Mouse (Mus musculus) heart, embryonic 13.5 days (tissue): ENCODE results near the gene Gm17490. TPM values are rescaled to one million over a fixed set of nuclear protein-coding genes. Genes with fewer than 3 reads are reported as not detected.

Experiments
- ATAC-seq: fragments of 200-750 bp; cut with Nextera tagmentation; 2 replicates; pipeline ENCODE4 v1.8.0; 2017; ENCODE audit warnings: moderate TSS enrichment; ENCODE audit not compliant: insufficient number of reproducible peaks, low FRiP score, low TSS enrichment; ENCODE audit errors: extremely low read depth
- H3K27ac ChIP-seq: fragments of 300-500 bp; sonication (generic); replicated peaks from 2 replicates; pipeline ENCODE4 v1.5.1; 2015; ENCODE audit warnings: moderate library complexity, mild to moderate bottlenecking, inconsistent platforms
- H3K27me3 ChIP-seq: fragments of 300-500 bp; sonication (generic); replicated peaks from 2 replicates; pipeline ENCODE4 v1.6.1; 2015; ENCODE audit warnings: mild to moderate bottlenecking, inconsistent platforms
- H3K36me3 ChIP-seq: fragments of 300-500 bp; sonication (generic); 2 replicates; pipeline ENCODE4 v1.6.1; 2015; ENCODE audit warnings: mild to moderate bottlenecking, inconsistent platforms
- H3K4me1 ChIP-seq: fragments of 300-500 bp; sonication (generic); 2 replicates; pipeline ENCODE4 v1.6.1; 2015; ENCODE audit warnings: inconsistent platforms
- H3K4me2 ChIP-seq: fragments of 300-500 bp; sonication (generic); 2 replicates; pipeline ENCODE4 v1.6.1; 2015; ENCODE audit warnings: inconsistent platforms, mild to moderate bottlenecking, moderate library complexity
- H3K4me3 ChIP-seq: fragments of 300-500 bp; sonication (generic); 2 replicates; pipeline ENCODE4 v1.5.1; 2015; ENCODE audit warnings: moderate library complexity, mild to moderate bottlenecking, inconsistent platforms
- H3K9ac ChIP-seq: fragments of 300-500 bp; sonication (generic); 2 replicates; pipeline ENCODE4 v1.6.1; 2015; ENCODE audit warnings: inconsistent platforms, mild to moderate bottlenecking, moderate library complexity
- H3K9me3 ChIP-seq: fragments of 300-500 bp; sonication (generic); 2 replicates; pipeline ENCODE4 v1.6.1; 2016; ENCODE audit warnings: inconsistent platforms
- WGBS: fragments of 180-500 bp; shearing (Covaris S2); methylation state at CpG from one replicate; pipeline ENCODE4 v1.1.7; 2015; ENCODE audit warnings: mixed read lengths; 5-methylcytosine and 5-hydroxymethylcytosine counted together
- polyA plus RNA-seq: library from polyadenylated mRNA; unstranded; fragments of >200 nt; fragmentation: Nextera tagmentation; extraction: Ambion mirVana; gene quantifications from 2 replicates; pipeline ENCODE4 v1.2.1, GENCODE M21; 2015

Gene Gm17490
- polyA plus RNA-seq, result not detected in 2 replicates

DNA sequence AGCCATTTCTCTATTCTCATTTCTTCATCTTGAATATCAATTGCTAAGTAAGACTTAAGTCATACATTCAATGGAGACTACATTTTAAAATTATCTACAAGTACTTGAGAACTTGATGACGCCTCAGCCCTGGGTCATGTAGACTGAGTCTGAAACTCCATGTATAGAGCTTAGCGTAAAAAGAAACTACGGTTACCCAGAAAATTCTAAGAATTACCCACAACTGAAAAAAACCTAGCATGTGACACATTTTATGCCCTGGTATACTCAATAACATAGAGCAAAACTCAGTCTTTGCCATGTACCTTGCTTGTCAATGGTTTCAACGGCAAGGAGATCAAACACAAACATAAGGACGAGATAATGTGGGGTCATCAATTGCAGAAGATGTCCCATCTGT lies at the start of gene Gm17490:
Gene Gm17490, minus strand, starts transcription at position 375 of the 400 bp plus-strand sequence.
- Histone ChIP-seq H3K27me3 (no peaks in the 10 kb centered on the region), H3K4me3 (no peak within 1 kb of the TSS), H3K4me1 (no peaks in the 10 kb centered on the region), H3K36me3 (no peaks in the 10 kb centered on the region), H3K27ac (no peak within 1 kb of the TSS), H3K9ac (no peak within 1 kb of the TSS), H3K9me3 (no peaks in the 10 kb centered on the region), H3K4me2 (no peak within 1 kb of the TSS)
- no peak for ATAC-seq
- 87% methylated on average over 5 of the region's 5 CpGs for WGBS

DNA sequence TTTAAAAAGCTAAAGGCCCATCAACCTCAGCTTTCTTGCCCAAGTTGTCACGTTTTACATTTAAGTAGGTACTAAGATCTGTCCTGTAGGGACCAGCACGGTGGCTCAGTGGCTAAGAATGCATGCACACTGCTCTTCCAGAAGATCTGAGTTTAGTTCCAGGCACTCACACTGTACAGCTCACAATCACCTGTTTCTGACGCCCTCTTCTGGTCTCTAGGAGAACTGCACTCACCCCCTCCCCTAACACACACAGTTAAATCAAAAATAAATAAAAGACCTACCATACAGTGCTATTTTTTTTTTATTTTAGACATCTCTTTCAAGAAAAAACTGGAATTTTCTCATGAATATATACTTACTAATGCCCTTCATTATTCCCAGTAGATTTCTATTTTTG lies 46.1 kb upstream of the Gm17490 start:
- H3K9me3 ChIP-seq, result no peaks in the 10 kb centered on the region; the same call in 1 of the 2 replicates
- H3K27me3 ChIP-seq, result no peaks in the 10 kb centered on the region; the same call in 1 of the 2 replicates
- H3K4me3 ChIP-seq, result no peak overlapping the region
- 21% methylated on average over 3 of the region's 3 CpGs for WGBS
- no peak overlapping the region for H3K9ac ChIP-seq
- ATAC-seq, result no peak
- H3K4me2 ChIP-seq, result no peak overlapping the region
- no peaks in the 10 kb centered on the region for H3K36me3 ChIP-seq
- H3K27ac ChIP-seq, result no peak overlapping the region
- H3K4me1 ChIP-seq, result no peaks in the 10 kb centered on the region

DNA sequence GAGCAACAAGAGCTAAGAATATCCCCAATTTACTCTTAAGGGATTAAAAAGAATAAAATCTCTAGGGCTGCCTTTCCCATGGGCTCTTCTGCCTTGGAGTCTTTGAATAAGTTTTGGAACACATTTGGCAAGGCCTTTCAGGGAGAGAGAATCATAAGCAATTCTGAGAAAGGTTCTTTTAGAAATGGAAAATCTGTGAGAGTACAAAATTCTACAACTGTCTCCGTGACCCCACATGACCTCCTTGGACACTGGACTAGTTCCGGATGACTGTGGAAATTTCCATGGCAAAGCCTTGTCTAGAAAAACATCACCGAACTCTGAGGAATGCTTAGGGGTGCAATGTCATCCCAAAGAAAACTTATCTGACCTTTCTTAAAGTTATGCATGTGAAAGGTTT lies 39.3 kb upstream of the Gm17490 start:
- Histone ChIP-seq H3K9ac (no peak overlapping the region), H3K27ac (no peak overlapping the region), H3K36me3 (no peaks in the 10 kb centered on the region), H3K9me3 (no peaks in the 10 kb centered on the region), H3K4me1 (no peaks in the 10 kb centered on the region), H3K4me3 (no peak overlapping the region), H3K27me3 (no peaks in the 10 kb centered on the region), H3K4me2 (no peak overlapping the region)
- WGBS, result 74% methylated on average over 3 of the region's 3 CpGs
- ATAC-seq, result no peak

DNA sequence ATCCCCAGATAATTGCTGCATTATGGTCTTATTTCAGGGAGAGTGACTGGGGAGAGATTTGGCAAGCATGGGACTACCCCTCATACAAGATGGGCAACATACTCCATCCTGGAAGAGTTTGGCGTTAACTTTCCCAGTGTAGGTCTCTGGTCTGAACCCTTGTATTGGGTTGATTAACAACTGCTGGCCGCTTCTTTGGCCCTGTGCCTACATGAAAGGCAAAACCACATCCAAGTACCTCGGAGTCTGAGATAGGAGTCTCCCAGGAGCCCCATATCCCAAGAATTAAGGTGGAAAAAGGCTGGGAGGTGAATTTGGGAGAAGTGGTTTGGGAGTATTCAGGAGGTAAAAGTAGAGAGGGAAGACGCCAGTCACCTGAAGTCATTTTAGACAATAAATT lies 38.7 kb upstream of the Gm17490 start:
- WGBS, result 74% methylated on average over 4 of the region's 4 CpGs

DNA sequence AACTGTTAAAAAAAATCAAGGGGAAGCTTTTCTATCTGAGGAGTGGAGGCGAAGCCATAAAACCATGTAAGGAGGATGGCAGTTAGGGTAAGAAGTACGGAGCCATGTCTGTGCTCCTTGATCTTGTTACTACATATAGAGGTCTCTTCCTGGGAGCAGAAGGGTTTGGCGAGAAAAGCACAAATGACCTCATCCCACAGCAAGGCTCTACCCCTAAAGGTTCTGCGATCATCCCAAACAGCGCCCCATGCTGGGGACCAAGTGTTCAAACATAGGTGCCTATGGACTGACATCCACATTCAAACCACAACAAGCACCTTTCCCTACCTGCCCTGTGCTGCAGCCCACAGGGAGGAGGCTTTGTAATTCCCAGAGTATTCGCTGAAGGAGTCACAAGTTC lies 38.3 kb upstream of the Gm17490 start:
- Histone ChIP-seq H3K36me3 (no peaks in the 10 kb centered on the region), H3K4me3 (peak overlapping the region; percentile 36), H3K27ac (no peak overlapping the region), H3K9me3 (no peaks in the 10 kb centered on the region), H3K4me1 (no peaks in the 10 kb centered on the region), H3K9ac (no peak overlapping the region), H3K4me2 (peak overlapping the region; percentile 55), H3K27me3 (no peaks in the 10 kb centered on the region)
- WGBS, result 36% methylated on average over 6 of the region's 6 CpGs
- no peak for ATAC-seq

More for the DNA sequence above, 38.7 kb upstream of the Gm17490 start:
- Histone ChIP-seq H3K4me2 (no peak overlapping the region), H3K4me3 (no peak overlapping the region), H3K27me3 (no peaks in the 10 kb centered on the region), H3K36me3 (no peaks in the 10 kb centered on the region), H3K27ac (no peak overlapping the region), H3K9me3 (no peaks in the 10 kb centered on the region), H3K4me1 (no peaks in the 10 kb centered on the region), H3K9ac (no peak overlapping the region)
- ATAC-seq, result no peak

DNA sequence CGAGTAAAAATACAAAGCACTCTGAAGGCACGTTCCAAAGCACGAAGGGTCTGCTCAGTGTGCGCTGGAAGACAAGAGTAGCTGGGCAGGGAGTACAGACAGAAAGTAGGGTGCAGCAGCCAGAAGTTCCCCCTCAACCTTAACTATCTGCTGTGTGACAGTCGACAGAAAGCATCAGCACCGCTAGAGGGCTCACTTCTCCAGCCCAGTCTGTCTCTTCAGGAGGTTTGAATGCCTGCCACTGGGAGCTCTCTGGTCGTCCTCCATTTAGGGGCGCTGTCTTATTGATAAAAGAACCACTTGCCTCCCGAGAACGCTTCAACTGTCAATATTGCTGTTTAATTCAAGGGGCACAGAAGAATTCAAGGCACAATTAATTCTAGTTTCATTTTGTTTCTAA lies 37.9 kb upstream of the Gm17490 start:
- peak overlapping the region; percentile 36 for H3K4me3 ChIP-seq
- no peaks in the 10 kb centered on the region for H3K4me1 ChIP-seq
- peak overlapping the region; percentile 55 for H3K4me2 ChIP-seq
- no peak for ATAC-seq
- no peak overlapping the region for H3K27ac ChIP-seq
- H3K9ac ChIP-seq, result no peak overlapping the region
- 4% methylated on average over 10 of the region's 10 CpGs for WGBS
- H3K9me3 ChIP-seq, result no peaks in the 10 kb centered on the region
- no peaks in the 10 kb centered on the region for H3K27me3 ChIP-seq
- no peaks in the 10 kb centered on the region for H3K36me3 ChIP-seq

DNA sequence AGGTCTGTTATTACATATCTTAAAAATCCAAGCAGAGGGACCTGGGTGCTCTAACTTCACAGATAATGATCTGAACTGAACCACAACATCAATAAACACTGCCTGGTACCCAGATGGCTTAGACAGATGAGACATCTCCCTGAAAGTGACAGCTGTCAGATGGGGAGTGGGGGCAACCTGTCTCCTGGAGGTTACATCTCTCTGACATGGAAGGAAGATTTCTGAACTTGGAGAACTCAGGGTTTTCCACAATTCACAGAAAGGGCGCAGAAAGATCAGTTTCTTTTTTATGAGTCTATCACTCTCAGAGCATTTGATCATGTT lies 36.8 kb upstream of the Gm17490 start:
- no peaks in the 10 kb centered on the region for H3K9me3 ChIP-seq
- no peak for ATAC-seq
- no peak overlapping the region for H3K27ac ChIP-seq
- H3K4me1 ChIP-seq, result no peaks in the 10 kb centered on the region
- 92% methylated on average over 1 of the region's 1 CpGs for WGBS
- no peak overlapping the region for H3K4me3 ChIP-seq
- no peaks in the 10 kb centered on the region for H3K36me3 ChIP-seq
- H3K4me2 ChIP-seq, result no peak overlapping the region
- no peaks in the 10 kb centered on the region for H3K27me3 ChIP-seq
- no peak overlapping the region for H3K9ac ChIP-seq

DNA sequence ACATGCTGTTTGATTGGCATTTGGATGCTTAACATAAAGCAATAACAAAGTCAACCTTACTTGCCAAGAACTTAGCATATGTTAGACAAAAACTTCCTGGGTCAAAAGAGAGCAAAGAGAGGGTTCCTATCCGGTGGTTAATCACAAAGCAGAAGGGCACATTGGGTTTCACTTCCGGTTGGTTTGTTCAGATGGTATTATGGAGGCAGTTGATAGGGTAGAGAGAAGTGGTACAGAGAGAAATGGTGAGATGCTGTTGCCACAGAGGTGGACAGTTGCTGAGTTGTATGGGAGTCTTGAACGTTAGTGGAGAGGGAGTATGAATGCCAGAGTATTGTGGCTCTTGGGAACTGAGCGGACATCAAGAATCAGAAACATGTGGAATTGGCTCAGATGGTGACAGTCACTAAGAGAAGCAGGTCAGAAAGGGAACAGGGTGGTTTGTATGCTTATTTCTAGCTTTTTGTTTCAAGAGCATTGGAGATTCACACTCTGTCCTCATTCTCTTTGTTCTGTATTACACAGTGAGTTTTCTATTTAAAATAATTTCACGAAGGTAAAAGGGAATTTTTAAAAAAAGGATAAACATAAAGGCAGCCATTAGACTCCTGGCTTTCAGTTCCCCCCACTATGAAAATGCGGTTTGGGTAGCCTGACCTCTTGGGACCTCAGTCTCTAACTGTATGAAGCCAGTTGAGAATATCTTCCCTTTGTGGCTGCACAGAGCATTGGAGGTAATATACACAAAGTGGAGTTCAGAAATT lies 36.3 kb upstream of the Gm17490 start:
- no peak overlapping the region for H3K27ac ChIP-seq
- no peaks in the 10 kb centered on the region for H3K36me3 ChIP-seq
- H3K4me2 ChIP-seq, result no peak overlapping the region
- no peaks in the 10 kb centered on the region for H3K27me3 ChIP-seq
- H3K9me3 ChIP-seq, result no peaks in the 10 kb centered on the region
- WGBS, result 75% methylated on average over 6 of the region's 6 CpGs
- H3K4me3 ChIP-seq, result no peak overlapping the region
- no peaks in the 10 kb centered on the region for H3K4me1 ChIP-seq
- H3K9ac ChIP-seq, result no peak overlapping the region
- no peak for ATAC-seq

DNA sequence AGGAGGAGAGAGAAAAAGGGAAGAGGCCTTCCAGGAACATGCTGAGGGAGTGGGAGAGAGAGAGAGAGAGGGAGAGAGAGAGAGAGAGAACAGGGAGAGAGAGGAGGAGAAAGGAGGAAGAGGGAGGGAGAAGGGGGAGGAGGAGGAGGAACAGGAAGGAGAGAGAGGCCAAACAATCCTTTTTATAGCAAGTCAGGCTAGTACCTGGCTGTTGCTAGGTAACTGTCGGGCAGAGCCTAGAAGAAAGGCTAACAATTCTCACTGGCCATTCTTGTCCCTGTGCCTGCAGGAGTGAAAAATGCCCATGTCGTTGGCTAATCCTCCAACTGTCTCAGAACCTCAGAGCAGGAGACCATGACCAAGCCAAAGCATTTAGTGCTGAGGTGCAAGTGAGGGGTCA lies 33.2 kb upstream of the Gm17490 start:
- H3K9ac ChIP-seq, result no peak overlapping the region
- peaks cover 2% of the 10 kb centered on the region; the same call in 1 of the 2 replicates for H3K4me1 ChIP-seq
- WGBS, result 43% methylated on average over 2 of the region's 2 CpGs
- no peaks in the 10 kb centered on the region for H3K9me3 ChIP-seq
- no peak overlapping the region for H3K4me3 ChIP-seq
- no peaks in the 10 kb centered on the region for H3K36me3 ChIP-seq
- ATAC-seq, result no peak
- H3K27ac ChIP-seq, result no peak overlapping the region
- H3K27me3 ChIP-seq, result no peaks in the 10 kb centered on the region
- no peak overlapping the region for H3K4me2 ChIP-seq

DNA sequence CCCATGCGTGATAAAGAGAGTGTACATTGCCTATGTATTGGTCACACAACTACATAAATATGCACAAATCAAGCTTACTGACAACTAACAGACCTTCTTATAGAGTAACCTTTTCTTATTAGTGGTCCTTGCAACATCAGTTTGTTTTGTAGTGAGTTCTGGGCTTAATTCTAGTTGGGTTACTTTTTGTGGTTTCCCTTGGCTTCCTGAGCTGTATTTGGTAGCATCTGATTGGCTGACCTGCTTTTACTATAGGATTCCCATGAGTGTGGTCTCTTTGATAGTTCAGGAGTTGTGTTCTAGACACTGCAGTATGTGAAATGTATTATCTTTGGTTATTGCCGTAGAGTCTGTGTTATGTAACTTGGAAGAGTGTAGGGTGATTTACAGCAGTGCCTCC lies 31.5 kb upstream of the Gm17490 start:
- no peaks in the 10 kb centered on the region for H3K9me3 ChIP-seq
- H3K4me3 ChIP-seq, result no peak overlapping the region
- H3K9ac ChIP-seq, result no peak overlapping the region
- H3K4me2 ChIP-seq, result no peak overlapping the region
- peaks cover 8% of the 10 kb centered on the region for H3K4me1 ChIP-seq
- WGBS, result 72% methylated on average over 2 of the region's 2 CpGs
- no peaks in the 10 kb centered on the region for H3K36me3 ChIP-seq
- no peak for ATAC-seq
- H3K27me3 ChIP-seq, result no peaks in the 10 kb centered on the region
- no peak overlapping the region for H3K27ac ChIP-seq

DNA sequence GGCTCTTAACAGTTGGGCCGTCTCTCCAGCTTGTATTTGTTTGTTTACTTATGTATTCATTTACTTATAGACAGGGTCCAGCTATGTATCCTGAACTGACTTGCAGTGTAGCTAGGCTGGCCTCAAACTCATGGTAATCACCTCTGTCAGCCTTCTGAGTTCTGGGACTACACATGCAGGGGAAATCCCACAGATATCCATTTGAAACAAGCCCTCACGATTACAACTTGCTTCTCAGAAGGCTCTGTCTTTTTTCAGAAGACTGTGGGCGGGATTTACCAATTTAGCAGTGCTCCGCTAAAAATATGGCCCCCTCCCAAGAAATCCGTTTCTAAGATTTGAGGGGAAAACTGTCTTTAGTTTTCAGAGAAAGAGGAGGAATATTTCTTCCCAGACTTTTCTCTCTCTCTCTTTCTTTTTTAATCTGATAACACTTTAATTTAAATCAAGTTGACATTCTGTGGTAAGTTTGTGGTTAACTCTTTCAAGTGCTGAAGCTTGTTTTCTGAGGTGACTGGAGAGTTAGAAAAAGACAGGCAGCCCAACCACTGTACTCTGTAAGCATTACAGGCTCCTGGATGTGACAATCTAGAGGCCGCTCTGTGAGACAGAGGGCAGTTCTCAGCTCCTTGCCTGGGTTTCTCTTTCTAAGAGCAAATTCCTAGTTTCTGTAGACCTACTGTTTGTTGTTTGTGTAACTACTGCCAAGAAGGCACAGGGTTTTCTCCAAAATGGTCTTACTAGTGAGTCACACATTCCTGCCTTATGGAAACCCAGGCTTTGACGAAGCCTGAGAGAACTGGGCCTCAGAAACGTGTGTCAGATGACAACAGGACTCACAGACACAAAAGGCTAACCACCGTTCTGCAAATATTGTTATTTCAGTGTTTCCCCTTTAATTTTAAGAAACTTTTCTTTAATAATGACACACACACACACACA lies 29.2 kb upstream of the Gm17490 start:
- Histone ChIP-seq H3K4me2 (no peak overlapping the region), H3K4me1 (peaks cover 8% of the 10 kb centered on the region), H3K27ac (no peak overlapping the region), H3K9me3 (no peaks in the 10 kb centered on the region), H3K36me3 (no peaks in the 10 kb centered on the region), H3K9ac (no peak overlapping the region), H3K27me3 (no peaks in the 10 kb centered on the region), H3K4me3 (no peak overlapping the region)
- no peak for ATAC-seq
- 53% methylated on average over 9 of the region's 9 CpGs for WGBS
